11 mouse cellular contexts compared by ENCODE assay signal in the genomic region with DNA sequence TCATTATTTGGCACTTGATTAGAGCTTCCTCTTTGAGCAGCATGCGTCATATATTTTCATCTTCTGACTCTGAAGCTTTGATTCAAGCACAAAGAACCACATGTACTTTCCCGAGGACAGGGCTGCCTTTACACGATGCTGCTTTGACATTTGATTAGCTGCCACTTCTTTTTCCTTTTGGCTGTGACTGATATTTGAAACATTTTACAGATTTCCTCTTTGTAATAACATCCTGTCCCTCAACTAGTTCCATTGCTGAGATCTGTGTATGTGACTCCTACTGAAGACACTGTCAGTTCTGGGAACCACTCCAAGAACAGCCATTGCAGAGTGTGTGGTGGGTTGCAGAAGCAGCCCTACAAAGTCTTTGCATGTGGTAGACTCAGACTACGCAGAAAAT.
A peak's percentile ranks its signal among the peaks of the same experiment; 100 is the strongest.
DNase-seq lines count a peak whose midpoint lies in the region; ATAC-seq and TF ChIP-seq lines count a peak whose summit lies in the region.
"Had no signal": no experiment of that assay in that cellular context is flagged by ENCODE, and none has a peak within 500 bp of the region (broad histone marks: within the 10 kb centered on the region; RNA-seq: fewer than 3 reads in every experiment).

No protein-coding gene starts in this region.

- H3K4me3 ChIP-seq in heart, embryonic 10.5 days = no peak overlapping the region
- H3K4me3 ChIP-seq in lung, postnatal 0 days (ENCODE audit: low read depth, low read length) = no peak overlapping the region

- no peaks in the 10 kb centered on the region for H3K36me3 ChIP-seq in heart, embryonic 10.5 days
- H3K36me3 ChIP-seq in lung, postnatal 0 days (ENCODE audit: insufficient read depth, low read length) = no peaks in the 10 kb centered on the region

- peak; percentile 97 for ATAC-seq in lung, postnatal 0 days
- no peak for ATAC-seq in activated CD4-positive, CD25-positive, alpha-beta regulatory T cell, adult 4 months
- ATAC-seq: intestine, postnatal 0 days had no signal

- H3K9me3 ChIP-seq in heart, embryonic 10.5 days = no peaks in the 10 kb centered on the region
- no peaks in the 10 kb centered on the region for H3K9me3 ChIP-seq in lung, postnatal 0 days (ENCODE audit: low read length)

- peak; percentile 90 for DNase-seq in heart, adult 11 months
- DNase-seq in heart, embryonic 10.5 days (ENCODE audit: low spot score) = no peak
- peak; percentile 28 for DNase-seq in brain, embryonic 18.5 days (ENCODE audit: low read depth, low spot score)
- peak; percentile 36 for DNase-seq in heart, postnatal 4 days
- peak; percentile 94 for DNase-seq in lung, postnatal 0 days (ENCODE audit: low spot score)
- DNase-seq in spleen, postnatal 10 days (ENCODE audit: low spot score in 2 of 2) = no peak
- DNase-seq in spleen, adult 18-20 months = no peak
- DNase-seq: retina, postnatal 1 day had no signal

- no peak for TF ChIP-seq CTCF in lung, postnatal 0 days (IDR thresholded peaks at IDR 0.05)

- WGBS in heart, embryonic 10.5 days = 73% methylated on average over 4 of the region's 4 CpGs
- 31% methylated on average over 4 of the region's 4 CpGs for WGBS in lung, postnatal 0 days

- no peak overlapping the region for H3K4me2 ChIP-seq in lung, postnatal 0 days (replicated peaks; ENCODE audit: low read depth, low read length)

- H3K27me3 ChIP-seq in heart, embryonic 10.5 days (ENCODE audit: insufficient read depth, poor library complexity, severe bottlenecking) = no peaks in the 10 kb centered on the region
- H3K27me3 ChIP-seq in lung, postnatal 0 days (replicated peaks; ENCODE audit: insufficient read depth, low read length) = no peaks in the 10 kb centered on the region
- H3K27me3 ChIP-seq: CH12.LX had no signal

- no peaks in the 10 kb centered on the region for H3K4me1 ChIP-seq in heart, embryonic 10.5 days
- 0 out of 2 replicates have a peak, but pooled peaks cover 4% of the 10 kb centered on the region for H3K4me1 ChIP-seq in lung, postnatal 0 days (ENCODE audit: insufficient read depth, low read depth, low read length)

- no peak overlapping the region for H3K27ac ChIP-seq in heart, embryonic 10.5 days
- no peak overlapping the region for H3K27ac ChIP-seq in lung, postnatal 0 days (ENCODE audit: low read length)

- no peak overlapping the region for H3K9ac ChIP-seq in lung, postnatal 0 days (replicated peaks; ENCODE audit: low read depth)

- peak; percentile 100 for TF ChIP-seq EP300 in lung, postnatal 0 days (IDR thresholded peaks at IDR 0.05)

Comparison
In these comparisons a context has a peak if more than half of its experiments do, and no peak if none do; other contexts are left out.
1. DNase-seq: peak in heart, adult 11 months (single experiment), brain, embryonic 18.5 days (single experiment), heart, postnatal 4 days (single experiment) and lung, postnatal 0 days (single experiment); none in heart, embryonic 10.5 days (single experiment), spleen, postnatal 10 days (0 of 2) and spleen, adult 18-20 months (0 of 2).